ENCODE assay signal across 8 mouse cellular contexts in genomic region chr11:115162205-115162601, GRCm38 (mm10). TPM values are rescaled to one million over a fixed set of nuclear protein-coding genes. Genes with fewer than 3 reads are reported as not detected.
A peak's percentile ranks its signal among the peaks of the same experiment; 100 is the strongest.
DNase-seq lines count a peak whose midpoint lies in the region; ATAC-seq lines count a peak whose summit lies in the region.
"Had no signal": no experiment of that assay in that cellular context is flagged by ENCODE, and none has a peak within 500 bp of the region (broad histone marks: within the 10 kb centered on the region; RNA-seq: fewer than 3 reads in every experiment).

No protein-coding gene starts in this region.

- no peaks in the 10 kb centered on the region for H3K36me3 ChIP-seq in lung, embryonic 16.5 days (ENCODE audit: control insufficient read depth, insufficient read depth, low read length)
- H3K36me3 ChIP-seq in forebrain, embryonic 11.5 days (ENCODE audit: control insufficient read depth, insufficient read depth, low read length) = no peaks in the 10 kb centered on the region
- H3K36me3 ChIP-seq in limb, embryonic 11.5 days (ENCODE audit: control insufficient read depth, insufficient read depth, low read length) = no peaks in the 10 kb centered on the region
- H3K36me3 ChIP-seq in stomach, embryonic 14.5 days (ENCODE audit: control insufficient read depth, insufficient read depth, low read length) = no peaks in the 10 kb centered on the region

- H3K4me2 ChIP-seq in lung, embryonic 16.5 days (ENCODE audit: low read depth, low read length) = peak overlapping the region; percentile 88
- no peak overlapping the region for H3K4me2 ChIP-seq in forebrain, embryonic 11.5 days (ENCODE audit: low read depth, low read length, severe bottlenecking)
- peak overlapping the region; percentile 74; the same call in 1 of the 2 replicates for H3K4me2 ChIP-seq in limb, embryonic 11.5 days (ENCODE audit: low read depth, severe bottlenecking)
- peak overlapping the region; percentile 83 for H3K4me2 ChIP-seq in stomach, embryonic 14.5 days (replicated peaks; ENCODE audit: low read depth, low read length)

- H3K9me3 ChIP-seq in lung, embryonic 16.5 days (ENCODE audit: control insufficient read depth, low read length) = no peaks in the 10 kb centered on the region
- H3K9me3 ChIP-seq in forebrain, embryonic 11.5 days (ENCODE audit: control insufficient read depth, low read length) = no peaks in the 10 kb centered on the region
- no peaks in the 10 kb centered on the region for H3K9me3 ChIP-seq in limb, embryonic 11.5 days (ENCODE audit: control insufficient read depth, low read length)
- no peaks in the 10 kb centered on the region for H3K9me3 ChIP-seq in stomach, embryonic 14.5 days (ENCODE audit: control insufficient read depth, low read depth, low read length)

- H3K9ac ChIP-seq in lung, embryonic 16.5 days (ENCODE audit: low read length) = peak overlapping the region; percentile 63
- peak overlapping the region; percentile 37; the same call in 1 of the 2 replicates for H3K9ac ChIP-seq in forebrain, embryonic 11.5 days (ENCODE audit: low read length)
- H3K9ac ChIP-seq in limb, embryonic 11.5 days (ENCODE audit: low read length) = no peak overlapping the region
- no peak overlapping the region for H3K9ac ChIP-seq in stomach, embryonic 14.5 days (replicated peaks; ENCODE audit: low read depth, low read length)

- peak overlapping the region; percentile 80; the same call in 1 of the 2 replicates for H3K27ac ChIP-seq in lung, embryonic 16.5 days (ENCODE audit: low read length)
- no peak overlapping the region for H3K27ac ChIP-seq in forebrain, embryonic 11.5 days (ENCODE audit: low read depth, low read length)
- H3K27ac ChIP-seq in limb, embryonic 11.5 days (replicated peaks; ENCODE audit: low read depth, low read length) = no peak overlapping the region
- H3K27ac ChIP-seq in stomach, embryonic 14.5 days (ENCODE audit: low read length) = peak overlapping the region; percentile 72

- peaks cover 12% of the 10 kb centered on the region for H3K27me3 ChIP-seq in lung, embryonic 16.5 days (ENCODE audit: control insufficient read depth, insufficient read depth, low read depth, low read length)
- peaks cover 15% of the 10 kb centered on the region for H3K27me3 ChIP-seq in forebrain, embryonic 11.5 days (ENCODE audit: control insufficient read depth, insufficient read depth, low read length)
- H3K27me3 ChIP-seq in limb, embryonic 11.5 days (ENCODE audit: control insufficient read depth, insufficient read depth, low read length) = peaks cover 18% of the 10 kb centered on the region
- no peaks in the 10 kb centered on the region for H3K27me3 ChIP-seq in stomach, embryonic 14.5 days (ENCODE audit: control insufficient read depth, insufficient read depth, low read length)

- no peak for DNase-seq in lung, postnatal 36 days
- DNase-seq in forebrain, embryonic 11.5 days (ENCODE audit: low spot score) = no peak
- DNase-seq in limb, embryonic 11.5 days (ENCODE audit: low spot score) = no peak
- DNase-seq in adrenal gland, postnatal 25 days = no peak
- DNase-seq: lung, postnatal 14 days had no signal

- no peak for ATAC-seq in lung, embryonic 16.5 days (ENCODE audit: low read depth)
- ATAC-seq in forebrain, embryonic 11.5 days (replicated peaks; ENCODE audit: low FRiP score) = no peak
- no peak for ATAC-seq in limb, embryonic 11.5 days (ENCODE audit: insufficient number of reproducible peaks, low FRiP score, low TSS enrichment, low read depth)
- ATAC-seq in stomach, embryonic 14.5 days (ENCODE audit: insufficient number of reproducible peaks, insufficient read depth, low FRiP score, low read depth) = no peak
- no peak for ATAC-seq in granulocyte monocyte progenitor cell, adult 5-6 weeks (replicated peaks; ENCODE audit: poor library complexity, severe bottlenecking)

- H3K4me1 ChIP-seq in lung, embryonic 16.5 days (replicated peaks; ENCODE audit: control insufficient read depth, insufficient read depth, low read length) = peaks cover 32% of the 10 kb centered on the region
- H3K4me1 ChIP-seq in forebrain, embryonic 11.5 days (replicated peaks; ENCODE audit: control insufficient read depth, insufficient read depth, low read length) = peaks cover 7% of the 10 kb centered on the region
- H3K4me1 ChIP-seq in limb, embryonic 11.5 days (ENCODE audit: control insufficient read depth, insufficient read depth, low read length) = peaks cover 19% of the 10 kb centered on the region
- H3K4me1 ChIP-seq in stomach, embryonic 14.5 days (ENCODE audit: control insufficient read depth, insufficient read depth, low read length) = peaks cover 30% of the 10 kb centered on the region

- peak overlapping the region; percentile 76 for H3K4me3 ChIP-seq in lung, embryonic 16.5 days (ENCODE audit: low read length)
- no peak overlapping the region for H3K4me3 ChIP-seq in forebrain, embryonic 11.5 days (ENCODE audit: low read depth, low read length)
- H3K4me3 ChIP-seq in limb, embryonic 11.5 days (ENCODE audit: low read depth, low read length) = no peak overlapping the region; the same call in 1 of the 2 replicates
- H3K4me3 ChIP-seq in stomach, embryonic 14.5 days (ENCODE audit: low read depth, low read length) = no peak overlapping the region

- 19% methylated on average over 9 of the region's 9 CpGs for WGBS in lung, embryonic 16.5 days
- whole genome bisulfite sequencing in forebrain, embryonic 11.5 days = 21% methylated on average over 9 of the region's 9 CpGs
- 28% methylated on average over 9 of the region's 9 CpGs for WGBS in limb, embryonic 11.5 days
- 18% methylated on average over 9 of the region's 9 CpGs for WGBS in stomach, embryonic 14.5 days

RNA-seq across cellular contexts. Expression of gene Slc9a3r1, which starts 0.9 kb away (rescaled TPM):
- 63.2 and 68.7 TPM in 2 replicates for polyA plus RNA-seq in lung, embryonic 16.5 days (2015; fragmentation: Nextera tagmentation; extraction: Ambion mirVana)
- polyA plus RNA-seq in forebrain, embryonic 11.5 days (2014; fragmentation: Nextera tagmentation; extraction: Ambion mirVana) = 34.3 and 35.2 TPM in 2 replicates
- 24.9 and 29.5 TPM in 2 replicates for polyA plus RNA-seq in limb, embryonic 11.5 days (2014; fragmentation: Nextera tagmentation; extraction: Ambion mirVana)
- 105 and 114 TPM in 2 replicates for polyA plus RNA-seq in stomach, embryonic 14.5 days (2014; fragmentation: Nextera tagmentation; extraction: Ambion mirVana)
- total RNA-seq in granulocyte monocyte progenitor cell, adult 5-6 weeks (2014; fragmentation: Nextera tagmentation) = 37.4 and 55.9 TPM in 2 replicates
- total RNA-seq in granulocyte monocyte progenitor cell, adult 5-6 weeks (2017) = 48.2 and 50.3 TPM in 2 replicates
- 17.5 and 18.1 TPM in 2 replicates for total RNA-seq in adrenal gland, postnatal 25 days (2021)

RNA-seq across cellular contexts. Expression of gene Tmem104, which starts 25.1 kb away (rescaled TPM):
- polyA plus RNA-seq in lung, embryonic 16.5 days (2015; fragmentation: Nextera tagmentation; extraction: Ambion mirVana) = 8.6 and 9.1 TPM in 2 replicates
- 8.8 and 9.2 TPM in 2 replicates for polyA plus RNA-seq in forebrain, embryonic 11.5 days (2014; fragmentation: Nextera tagmentation; extraction: Ambion mirVana)
- polyA plus RNA-seq in limb, embryonic 11.5 days (2014; fragmentation: Nextera tagmentation; extraction: Ambion mirVana) = 7.7 and 9.8 TPM in 2 replicates
- 10.5 and 13.2 TPM in 2 replicates for polyA plus RNA-seq in stomach, embryonic 14.5 days (2014; fragmentation: Nextera tagmentation; extraction: Ambion mirVana)
- total RNA-seq in granulocyte monocyte progenitor cell, adult 5-6 weeks (2014; fragmentation: Nextera tagmentation) = 11.5 and 12.8 TPM in 2 replicates
- 2.4 and 3.6 TPM in 2 replicates for total RNA-seq in granulocyte monocyte progenitor cell, adult 5-6 weeks (2017)
- 19.9 and 22.3 TPM in 2 replicates for total RNA-seq in adrenal gland, postnatal 25 days (2021)

RNA-seq across cellular contexts. Expression of gene Nat9, which starts 25.5 kb away (rescaled TPM):
- polyA plus RNA-seq in lung, embryonic 16.5 days (2015; fragmentation: Nextera tagmentation; extraction: Ambion mirVana) = 26.0 and 29.8 TPM in 2 replicates
- 13.8 and 16.0 TPM in 2 replicates for polyA plus RNA-seq in forebrain, embryonic 11.5 days (2014; fragmentation: Nextera tagmentation; extraction: Ambion mirVana)
- polyA plus RNA-seq in limb, embryonic 11.5 days (2014; fragmentation: Nextera tagmentation; extraction: Ambion mirVana) = 17.1 and 21.0 TPM in 2 replicates
- polyA plus RNA-seq in stomach, embryonic 14.5 days (2014; fragmentation: Nextera tagmentation; extraction: Ambion mirVana) = 18.3 and 20.1 TPM in 2 replicates
- total RNA-seq in granulocyte monocyte progenitor cell, adult 5-6 weeks (2014; fragmentation: Nextera tagmentation) = 27.1 and 27.5 TPM in 2 replicates
- total RNA-seq in granulocyte monocyte progenitor cell, adult 5-6 weeks (2017) = 21.3 and 28.0 TPM in 2 replicates
- total RNA-seq in adrenal gland, postnatal 25 days (2021) = 37.3 and 38.1 TPM in 2 replicates

RNA-seq across cellular contexts. Expression of gene Cd300lf, which starts 28.4 kb away (rescaled TPM):
- polyA plus RNA-seq in lung, embryonic 16.5 days (2015; fragmentation: Nextera tagmentation; extraction: Ambion mirVana) = 2.8 and 3.1 TPM in 2 replicates
- not detected in 2 replicates for polyA plus RNA-seq in forebrain, embryonic 11.5 days (2014; fragmentation: Nextera tagmentation; extraction: Ambion mirVana)
- polyA plus RNA-seq in limb, embryonic 11.5 days (2014; fragmentation: Nextera tagmentation; extraction: Ambion mirVana) = 0.19 TPM in 1 of 2 replicates, not detected in the other
- 0.33 and 0.48 TPM in 2 replicates for polyA plus RNA-seq in stomach, embryonic 14.5 days (2014; fragmentation: Nextera tagmentation; extraction: Ambion mirVana)
- total RNA-seq in granulocyte monocyte progenitor cell, adult 5-6 weeks (2014; fragmentation: Nextera tagmentation) = not detected in 2 replicates
- total RNA-seq in granulocyte monocyte progenitor cell, adult 5-6 weeks (2017) = 0.46 and 2.8 TPM in 2 replicates
- total RNA-seq in adrenal gland, postnatal 25 days (2021) = 0.55 and 0.62 TPM in 2 replicates

Comparison
In these comparisons a context has a peak if more than half of its experiments do, and no peak if none do; other contexts are left out.
1. H3K27ac ChIP-seq: peak in lung, embryonic 16.5 days (single experiment) and stomach, embryonic 14.5 days (single experiment); none in forebrain, embryonic 11.5 days (single experiment) and limb, embryonic 11.5 days (single experiment).
2. H3K9ac ChIP-seq: peak in lung, embryonic 16.5 days (single experiment) and forebrain, embryonic 11.5 days (single experiment); none in limb, embryonic 11.5 days (single experiment) and stomach, embryonic 14.5 days (single experiment).